Comparison of ENCODE assay signal across 8 mouse cellular contexts in the genomic region with DNA sequence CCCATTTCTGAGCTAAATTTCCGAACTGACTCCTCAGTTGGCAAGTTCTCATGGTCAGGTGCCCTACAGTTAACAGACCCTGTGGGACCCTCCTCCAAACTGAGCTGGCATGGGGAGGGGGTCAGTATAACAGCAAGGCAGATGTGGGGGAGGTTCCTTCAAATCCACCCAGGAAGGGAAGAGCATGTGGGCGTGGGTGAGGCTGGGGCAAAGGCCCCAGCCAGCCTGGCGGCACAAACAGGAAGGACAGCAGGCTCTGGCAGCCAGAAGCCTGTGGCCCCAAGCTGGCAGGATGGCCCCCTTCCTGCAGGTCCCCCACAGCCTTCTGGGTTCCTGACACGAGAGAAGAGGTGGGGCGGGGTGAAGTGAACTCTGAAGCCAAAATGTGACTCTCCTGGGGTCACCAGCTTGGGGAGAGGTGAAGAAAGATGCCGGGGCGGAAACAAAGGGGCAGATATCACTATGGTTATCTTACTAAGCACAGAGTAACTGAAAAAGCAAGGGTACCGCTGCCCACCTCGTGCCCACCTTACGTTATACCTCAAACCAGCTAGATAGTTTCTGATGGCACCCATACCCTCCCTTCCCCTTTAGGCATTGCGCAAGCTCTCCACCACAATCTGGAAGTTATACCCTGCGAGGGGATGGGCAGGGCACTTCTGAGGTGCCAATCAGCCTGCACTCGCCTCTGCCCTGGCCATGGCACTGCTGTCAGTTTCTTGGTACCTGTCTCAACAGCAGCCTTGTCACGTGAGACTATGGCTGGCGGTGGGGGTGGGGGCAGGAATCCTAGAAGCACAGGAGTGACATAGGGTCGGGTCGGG. TPM values are rescaled to one million over a fixed set of nuclear protein-coding genes. Genes with fewer than 3 reads are reported as not detected.
A peak's percentile ranks its signal among the peaks of the same experiment; 100 is the strongest.
DNase-seq lines count a peak whose midpoint lies in the region; ATAC-seq lines count a peak whose summit lies in the region.

TSS of gene Fut7 (plus strand) at position 681 of the 824 bp plus-strand sequence.

- no peak for ATAC-seq in forebrain, embryonic 12.5 days (ENCODE audit: low FRiP score)
- no peak for ATAC-seq in kidney, embryonic 14.5 days (ENCODE audit: low FRiP score, low TSS enrichment)

- no peak within 1 kb of the TSS for H3K27ac ChIP-seq in forebrain, embryonic 12.5 days
- no peak within 1 kb of the TSS for H3K27ac ChIP-seq in kidney, embryonic 14.5 days (ENCODE audit: low read depth, low read length)

- no peak within 1 kb of the TSS for H3K4me3 ChIP-seq in forebrain, embryonic 12.5 days (replicated peaks)
- H3K4me3 ChIP-seq in kidney, embryonic 14.5 days (ENCODE audit: low read length): no peak within 1 kb of the TSS

- H3K9ac ChIP-seq in forebrain, embryonic 12.5 days: no peak within 1 kb of the TSS
- H3K9ac ChIP-seq in kidney, embryonic 14.5 days (ENCODE audit: low read depth, low read length): no peak within 1 kb of the TSS

- peaks cover 43% of the 10 kb centered on the region for H3K27me3 ChIP-seq in forebrain, embryonic 12.5 days
- H3K27me3 ChIP-seq in kidney, embryonic 14.5 days (ENCODE audit: control insufficient read depth, insufficient read depth, low read length): peaks cover 7% of the 10 kb centered on the region

- no peaks in the 10 kb centered on the region for H3K9me3 ChIP-seq in forebrain, embryonic 12.5 days
- H3K9me3 ChIP-seq in kidney, embryonic 14.5 days (ENCODE audit: control insufficient read depth, low read length): no peaks in the 10 kb centered on the region

- no peak within 1 kb of the TSS for H3K4me2 ChIP-seq in forebrain, embryonic 12.5 days
- H3K4me2 ChIP-seq in kidney, embryonic 14.5 days (replicated peaks; ENCODE audit: low read depth, low read length): no peak within 1 kb of the TSS

- H3K36me3 ChIP-seq in forebrain, embryonic 12.5 days (replicated peaks): no peaks in the 10 kb centered on the region
- H3K36me3 ChIP-seq in kidney, embryonic 14.5 days (ENCODE audit: control insufficient read depth, insufficient read depth, low read length): no peaks in the 10 kb centered on the region

- DNase-seq in cerebellum, adult 9-10 months: peak; percentile 55
- DNase-seq in cerebellum, adult 18-20 months: no peak
- peak; percentile 51 to 52 for DNase-seq in lung, adult 18-20 months
- no peak for DNase-seq in lung, postnatal 14 days
- DNase-seq in lung, postnatal 4 days: peak; percentile 54 to 59
- DNase-seq in thymus, postnatal 4 days: peak; percentile 59

- WGBS in forebrain, embryonic 12.5 days: 73% methylated on average over 17 of the region's 17 CpGs
- WGBS in kidney, embryonic 14.5 days: 58% methylated on average over 17 of the region's 17 CpGs

- H3K4me1 ChIP-seq in forebrain, embryonic 12.5 days: no peaks in the 10 kb centered on the region
- H3K4me1 ChIP-seq in kidney, embryonic 14.5 days (ENCODE audit: control insufficient read depth, insufficient read depth, low read length): no peaks in the 10 kb centered on the region

RNA-seq across cellular contexts. Expression of gene Fut7, which starts in this region (rescaled TPM):
- 0.14 TPM in 1 of 2 replicates, not detected in the other for polyA plus RNA-seq in forebrain, embryonic 12.5 days (2016; fragmentation: Nextera tagmentation; extraction: Ambion mirVana)
- polyA plus RNA-seq in kidney, embryonic 14.5 days (2014; fragmentation: Nextera tagmentation; extraction: Ambion mirVana): not detected in 2 replicates

Comparison
In these comparisons a context has a peak if more than half of its experiments do, and no peak if none do; other contexts are left out.
1. DNase-seq: peak in cerebellum, adult 9-10 months (single experiment), lung, adult 18-20 months (2 of 2), lung, postnatal 4 days (2 of 2) and thymus, postnatal 4 days (single experiment); none in cerebellum, adult 18-20 months (0 of 2) and lung, postnatal 14 days (single experiment).